Mouse (Mus musculus): ENCODE measurements around the gene Cmtm3. TPM values are rescaled to one million over a fixed set of nuclear protein-coding genes. Genes with fewer than 3 reads are reported as not detected.

The Cmtm3 gene
- polyA plus RNA-seq, 1 experiment from 2014 or later: 84.6 TPM

GRCm38 (mm10) chr8:104371121-104371520, 31.9 kb downstream of the Cmtm3 start:
- DNase-seq (ENCODE audit: low spot score) (no peak), ATAC-seq (ENCODE audit: insufficient read depth, low FRiP score, low TSS enrichment) (no peak)
- no peak overlapping the region for H3K9ac ChIP-seq (ENCODE audit: low read length)
- H3K36me3 ChIP-seq (ENCODE audit: control insufficient read depth, insufficient read depth, low read length): no peaks in the 10 kb centered on the region
- peaks cover 5% of the 10 kb centered on the region; the same call in 1 of the 2 replicates for H3K4me1 ChIP-seq (ENCODE audit: control insufficient read depth, insufficient read depth, low read length)
- WGBS: 84% methylated on average over 6 of the region's 6 CpGs
- no peak overlapping the region for H3K4me3 ChIP-seq (ENCODE audit: low read depth, low read length)
- no peak overlapping the region for H3K4me2 ChIP-seq (ENCODE audit: low read depth)
- no peak overlapping the region for H3K27ac ChIP-seq (ENCODE audit: low read depth, low read length)
- no peaks in the 10 kb centered on the region for H3K9me3 ChIP-seq (ENCODE audit: control insufficient read depth, low read length)
- H3K27me3 ChIP-seq (ENCODE audit: control insufficient read depth, insufficient read depth, low read length): no peaks in the 10 kb centered on the region

GRCm38 (mm10) chr8:104373779-104374178, 34.6 kb downstream of the Cmtm3 start:
- H3K36me3 ChIP-seq (ENCODE audit: control insufficient read depth, insufficient read depth, low read length): no peaks in the 10 kb centered on the region
- H3K27me3 ChIP-seq (ENCODE audit: control insufficient read depth, insufficient read depth, low read length): no peaks in the 10 kb centered on the region
- H3K4me3 ChIP-seq (ENCODE audit: low read depth, low read length): no peak overlapping the region
- no peak for DNase-seq (ENCODE audit: low spot score)
- no peak overlapping the region for H3K27ac ChIP-seq (ENCODE audit: low read depth, low read length)
- peaks cover 5% of the 10 kb centered on the region; the same call in 1 of the 2 replicates for H3K4me1 ChIP-seq (ENCODE audit: control insufficient read depth, insufficient read depth, low read length)
- H3K4me2 ChIP-seq (ENCODE audit: low read depth): no peak overlapping the region
- H3K9me3 ChIP-seq (ENCODE audit: control insufficient read depth, low read length): no peaks in the 10 kb centered on the region
- no peak for ATAC-seq (ENCODE audit: insufficient read depth, low FRiP score, low TSS enrichment)
- H3K9ac ChIP-seq (ENCODE audit: low read length): no peak overlapping the region
- 84% methylated on average over 11 of the region's 11 CpGs for WGBS

- 72% methylated on average over 11 of the region's 11 CpGs for WGBS
- Histone ChIP-seq H3K4me3 (ENCODE audit: low read depth, low read length) (no peak overlapping the region), H3K4me2 (ENCODE audit: low read depth) (no peak overlapping the region), H3K27me3 (ENCODE audit: control insufficient read depth, insufficient read depth, low read length) (no peaks in the 10 kb centered on the region), H3K27ac (ENCODE audit: low read depth, low read length) (no peak overlapping the region), H3K36me3 (ENCODE audit: control insufficient read depth, insufficient read depth, low read length) (no peaks in the 10 kb centered on the region), H3K4me1 (ENCODE audit: control insufficient read depth, insufficient read depth, low read length) (peaks cover 5% of the 10 kb centered on the region; the same call in 1 of the 2 replicates), H3K9me3 (ENCODE audit: control insufficient read depth, low read length) (no peaks in the 10 kb centered on the region), H3K9ac (ENCODE audit: low read length) (no peak overlapping the region)
- ATAC-seq (ENCODE audit: insufficient read depth, low FRiP score, low TSS enrichment) (no peak), DNase-seq (ENCODE audit: low spot score) (no peak)
Measured at GRCm38 (mm10) chr8:104374269-104374668, 35.1 kb downstream of the Cmtm3 start.

- Histone ChIP-seq H3K9me3 (ENCODE audit: control insufficient read depth, low read length) (no peaks in the 10 kb centered on the region), H3K27ac (ENCODE audit: low read depth, low read length) (no peak overlapping the region; the same call in 1 of the 2 replicates), H3K4me2 (ENCODE audit: low read depth) (no peak overlapping the region), H3K36me3 (ENCODE audit: control insufficient read depth, insufficient read depth, low read length) (no peaks in the 10 kb centered on the region), H3K9ac (ENCODE audit: low read length) (no peak overlapping the region), H3K4me3 (ENCODE audit: low read depth, low read length) (no peak overlapping the region), H3K4me1 (ENCODE audit: control insufficient read depth, insufficient read depth, low read length) (peaks cover 7% of the 10 kb centered on the region; the same call in 1 of the 2 replicates), H3K27me3 (ENCODE audit: control insufficient read depth, insufficient read depth, low read length) (no peaks in the 10 kb centered on the region)
- 52% methylated on average over 14 of the region's 14 CpGs for WGBS
- no peak for ATAC-seq (ENCODE audit: insufficient read depth, low FRiP score, low TSS enrichment)
- no peak for DNase-seq (ENCODE audit: low spot score)
Measured at GRCm38 (mm10) chr8:104374864-104375846, 35.9 kb downstream of the Cmtm3 start.

GRCm38 (mm10) chr8:104375959-104376358, 36.7 kb downstream of the Cmtm3 start:
- no peak for DNase-seq (ENCODE audit: low spot score)
- ATAC-seq (ENCODE audit: insufficient read depth, low FRiP score, low TSS enrichment): no peak
- Histone ChIP-seq H3K4me2 (ENCODE audit: low read depth) (no peak overlapping the region), H3K9me3 (ENCODE audit: control insufficient read depth, low read length) (no peaks in the 10 kb centered on the region), H3K27me3 (ENCODE audit: control insufficient read depth, insufficient read depth, low read length) (no peaks in the 10 kb centered on the region), H3K9ac (ENCODE audit: low read length) (no peak overlapping the region), H3K4me1 (ENCODE audit: control insufficient read depth, insufficient read depth, low read length) (peaks cover 9% of the 10 kb centered on the region; the same call in 1 of the 2 replicates), H3K27ac (ENCODE audit: low read depth, low read length) (no peak overlapping the region), H3K4me3 (ENCODE audit: low read depth, low read length) (no peak overlapping the region), H3K36me3 (ENCODE audit: control insufficient read depth, insufficient read depth, low read length) (no peaks in the 10 kb centered on the region)
- 61% methylated on average over 5 of the region's 5 CpGs for WGBS

- Histone ChIP-seq H3K9ac (ENCODE audit: low read length) (no peak overlapping the region), H3K9me3 (ENCODE audit: control insufficient read depth, low read length) (no peaks in the 10 kb centered on the region), H3K4me1 (ENCODE audit: control insufficient read depth, insufficient read depth, low read length) (peaks cover 9% of the 10 kb centered on the region; the same call in 1 of the 2 replicates), H3K27me3 (ENCODE audit: control insufficient read depth, insufficient read depth, low read length) (no peaks in the 10 kb centered on the region), H3K27ac (ENCODE audit: low read depth, low read length) (no peak overlapping the region), H3K4me3 (ENCODE audit: low read depth, low read length) (no peak overlapping the region), H3K4me2 (ENCODE audit: low read depth) (no peak overlapping the region), H3K36me3 (ENCODE audit: control insufficient read depth, insufficient read depth, low read length) (no peaks in the 10 kb centered on the region)
- 51% methylated on average over 11 of the region's 11 CpGs for WGBS
- DNase-seq (ENCODE audit: low spot score) (no peak), ATAC-seq (ENCODE audit: insufficient read depth, low FRiP score, low TSS enrichment) (no peak)
Measured at GRCm38 (mm10) chr8:104376669-104377068, 37.5 kb downstream of the Cmtm3 start.

- Histone ChIP-seq H3K4me1 (ENCODE audit: control insufficient read depth, insufficient read depth, low read length) (peaks cover 15% of the 10 kb centered on the region; the same call in 1 of the 2 replicates), H3K27ac (ENCODE audit: low read depth, low read length) (no peak overlapping the region), H3K9ac (ENCODE audit: low read length) (no peak overlapping the region), H3K4me3 (ENCODE audit: low read depth, low read length) (no peak overlapping the region), H3K9me3 (ENCODE audit: control insufficient read depth, low read length) (no peaks in the 10 kb centered on the region), H3K36me3 (ENCODE audit: control insufficient read depth, insufficient read depth, low read length) (no peaks in the 10 kb centered on the region), H3K27me3 (ENCODE audit: control insufficient read depth, insufficient read depth, low read length) (no peaks in the 10 kb centered on the region), H3K4me2 (ENCODE audit: low read depth) (no peak overlapping the region)
- ATAC-seq (ENCODE audit: insufficient read depth, low FRiP score, low TSS enrichment): peak; percentile 25; the same call in 1 of the 2 replicates
- peak; percentile 42 for DNase-seq (ENCODE audit: low spot score)
- WGBS: 24% methylated on average over 10 of the region's 10 CpGs
Measured at GRCm38 (mm10) chr8:104379301-104379836, 40.2 kb downstream of the Cmtm3 start.

- Histone ChIP-seq H3K4me1 (ENCODE audit: control insufficient read depth, insufficient read depth, low read length) (peaks cover 13% of the 10 kb centered on the region; the same call in 1 of the 2 replicates), H3K9ac (ENCODE audit: low read length) (no peak overlapping the region), H3K36me3 (ENCODE audit: control insufficient read depth, insufficient read depth, low read length) (no peaks in the 10 kb centered on the region), H3K27me3 (ENCODE audit: control insufficient read depth, insufficient read depth, low read length) (no peaks in the 10 kb centered on the region), H3K27ac (ENCODE audit: low read depth, low read length) (no peak overlapping the region), H3K9me3 (ENCODE audit: control insufficient read depth, low read length) (no peaks in the 10 kb centered on the region), H3K4me2 (ENCODE audit: low read depth) (no peak overlapping the region), H3K4me3 (ENCODE audit: low read depth, low read length) (no peak overlapping the region)
- WGBS: 91% methylated on average over 7 of the region's 7 CpGs
- ATAC-seq (ENCODE audit: insufficient read depth, low FRiP score, low TSS enrichment): no peak
- no peak for DNase-seq (ENCODE audit: low spot score)
Measured at GRCm38 (mm10) chr8:104380269-104380668, 41.1 kb downstream of the Cmtm3 start.
